Mouse (Mus musculus) cerebellum, adult 18-20 months (tissue): ENCODE measurements at regions not wholly inside any gene's neighbourhood (a gene's known extent, or its start where the extent isn't known, plus 50 kb on each side); places are given as distances from the start of the nearest gene placed in this dataset.

Experiments used
- DNase-seq, 2 experiments: peaks; one replicate each; pipeline ENCODE4 v3.0.0; 2021

GRCm38 (mm10) chr14:15603954-15604523 is 165.3 kb upstream of the Lrrc3b start:
- DNase-seq, result peak; percentile 10 to 20

- no peak for DNase-seq
Measured at GRCm38 (mm10) chr14:15610166-15610565, 171.4 kb upstream of the Lrrc3b start.

- DNase-seq, result peak; percentile 60 to 70
Measured at GRCm38 (mm10) chr14:15634581-15634980, 195.8 kb upstream of the Lrrc3b start.

- no peak for DNase-seq
Measured at GRCm38 (mm10) chr14:15637681-15638080, 198.9 kb upstream of the Lrrc3b start.

GRCm38 (mm10) chr14:15638869-15639268 is 200.1 kb upstream of the Lrrc3b start:
- no peak for DNase-seq

GRCm38 (mm10) chr14:15660886-15661285 is 222.1 kb upstream of the Lrrc3b start:
- DNase-seq, result peak; percentile 50 to 63

- no peak for DNase-seq
Measured at GRCm38 (mm10) chr14:15672292-15672691, 233.5 kb upstream of the Lrrc3b start.

GRCm38 (mm10) chr14:15677218-15677617 is 238.4 kb upstream of the Lrrc3b start:
- DNase-seq, result no peak

GRCm38 (mm10) chr14:15679456-15679855 is 240.7 kb upstream of the Lrrc3b start:
- no peak for DNase-seq

- DNase-seq, result no peak
Measured at GRCm38 (mm10) chr14:15698001-15698400, 259.2 kb upstream of the Lrrc3b start.

GRCm38 (mm10) chr14:15698607-15699006 is 259.8 kb upstream of the Lrrc3b start:
- no peak for DNase-seq

- DNase-seq, result no peak
Measured at GRCm38 (mm10) chr14:15722135-15722534, 283.3 kb upstream of the Lrrc3b start.

GRCm38 (mm10) chr14:15746629-15747238 is 307.9 kb upstream of the Lrrc3b start:
- DNase-seq, result peak in 1 of 2 experiments; percentile 7

- DNase-seq, result no peak
Measured at GRCm38 (mm10) chr14:15769846-15770448, 331.2 kb upstream of the Lrrc3b start.

- DNase-seq, result peak in 1 of 2 experiments; percentile 18
Measured at GRCm38 (mm10) chr14:15784727-15785126, 345.9 kb upstream of the Lrrc3b start.

GRCm38 (mm10) chr14:15785230-15785629 is 346.4 kb upstream of the Lrrc3b start:
- peak; percentile 90 to 92 for DNase-seq

GRCm38 (mm10) chr14:15795698-15796097 is 356.9 kb upstream of the Lrrc3b start:
- no peak for DNase-seq

- DNase-seq, result no peak
Measured at GRCm38 (mm10) chr14:15797019-15797418, 358.2 kb upstream of the Lrrc3b start.

GRCm38 (mm10) chr14:15801477-15802099 is 362.8 kb upstream of the Lrrc3b start:
- DNase-seq, result no peak

GRCm38 (mm10) chr14:15809083-15809482 is 370.3 kb upstream of the Lrrc3b start:
- no peak for DNase-seq

- DNase-seq, result no peak
Measured at GRCm38 (mm10) chr14:15841390-15842023, 402.7 kb upstream of the Lrrc3b start.

GRCm38 (mm10) chr14:15842024-15842599 is 403.3 kb upstream of the Lrrc3b start:
- no peak for DNase-seq

GRCm38 (mm10) chr14:15868520-15868919 is 380.6 kb upstream of the Ngly1 start:
- DNase-seq, result no peak
